Mouse (Mus musculus) urinary bladder, postnatal 10 days (tissue): Measurements from ENCODE around the gene Ncf4.

ENCODE experiments used
- DNase-seq: peaks from one replicate; pipeline ENCODE4 v3.0.0; 2022; ENCODE audit warnings: low spot score

Gene Ncf4

GRCm38 (mm10) chr15:78244695-78245492, at the start of gene Ncf4:
TSS of gene Ncf4 (plus strand) at chr15:78244801.
- DNase-seq = no peak

DNA sequence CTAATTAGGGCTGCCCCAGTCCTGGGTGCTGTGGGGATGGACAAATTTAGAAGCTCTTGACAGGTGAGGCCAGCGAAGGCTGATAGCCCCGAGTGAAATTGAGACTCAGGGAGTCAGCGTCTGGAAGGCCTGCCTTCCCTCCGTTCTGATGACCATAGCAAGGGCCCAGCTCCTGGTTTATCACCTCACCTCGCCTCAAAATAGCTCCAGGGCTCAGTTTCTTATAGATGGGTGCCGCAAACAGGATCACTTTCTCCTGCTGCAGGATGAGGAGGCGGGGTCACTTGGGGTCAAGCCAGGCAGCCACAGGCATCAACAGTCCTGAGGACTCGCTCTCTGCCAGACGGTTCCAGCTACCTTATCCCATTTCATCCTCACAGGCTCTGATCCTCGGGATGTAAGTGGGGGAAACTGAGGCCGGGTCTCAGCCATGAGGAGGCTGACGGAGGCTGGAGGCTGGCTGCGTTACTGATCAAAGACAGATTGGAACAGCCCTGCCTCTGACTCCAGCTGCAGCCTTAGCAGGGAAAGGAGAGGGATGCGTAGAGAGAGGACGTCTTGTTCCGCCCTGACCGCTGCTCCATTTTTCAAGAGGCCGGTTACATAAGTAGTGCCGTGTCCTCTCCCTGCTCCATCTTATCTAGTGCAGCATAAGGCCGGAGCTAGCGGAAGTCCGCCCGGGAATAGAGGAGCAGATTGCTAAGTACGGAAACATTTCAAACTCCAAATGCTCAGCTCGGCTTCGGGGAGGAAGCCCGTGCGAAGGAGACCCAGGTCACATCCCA, 49.3 kb upstream of the Ncf4 start:
- DNase-seq = no peak

DNA sequence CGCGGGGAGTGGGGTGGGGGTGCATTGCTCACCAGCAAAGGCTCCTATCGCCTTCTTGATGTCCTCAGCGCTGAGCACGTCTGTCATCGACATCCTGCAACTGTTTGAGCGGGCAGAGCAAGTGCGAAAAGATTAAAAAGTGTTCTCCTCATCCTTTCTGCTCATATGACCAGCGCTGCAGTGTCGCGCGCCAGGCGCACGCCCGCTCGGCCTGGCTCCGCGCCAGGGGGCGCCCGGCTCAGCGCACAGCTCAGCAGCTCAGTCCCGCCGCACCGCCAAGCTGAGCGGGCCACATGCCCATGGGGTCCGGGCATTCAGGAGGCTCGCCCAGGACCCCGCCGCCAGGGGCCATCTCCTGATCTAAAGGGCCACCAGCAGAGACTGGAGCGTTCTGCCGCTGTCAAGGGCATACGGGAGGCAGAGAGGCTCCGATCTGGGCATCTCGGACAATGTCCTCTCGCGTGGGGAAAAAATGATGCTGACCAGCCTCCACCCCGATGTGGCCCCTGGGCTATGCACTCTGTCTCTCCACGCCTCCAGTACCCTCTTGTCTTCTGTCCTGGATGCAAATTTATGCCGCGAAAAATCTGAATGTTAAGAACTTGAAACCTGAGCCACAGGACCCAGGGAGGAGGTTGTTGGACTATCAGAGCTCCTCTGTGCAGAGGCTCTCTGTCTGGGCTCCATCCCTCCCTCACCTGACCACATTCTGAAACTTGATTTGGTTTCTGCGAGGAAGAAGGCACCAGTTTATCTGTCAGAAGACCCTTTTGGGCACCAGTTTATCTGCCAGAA, 40.4 kb upstream of the Ncf4 start:
- no peak for DNase-seq

- DNase-seq = no peak
Measured at GRCm38 (mm10) chr15:78205192-78205591, 39.4 kb upstream of the Ncf4 start.

GRCm38 (mm10) chr15:78206312-78206711, 38.3 kb upstream of the Ncf4 start, which contains the start of gene Pvalb:
TSS of gene Pvalb (minus strand) at chr15:78206400.
- no peak for DNase-seq

GRCm38 (mm10) chr15:78210203-78210602, 34.4 kb upstream of the Ncf4 start:
- no peak for DNase-seq

GRCm38 (mm10) chr15:78211367-78211766, 33.2 kb upstream of the Ncf4 start:
- DNase-seq = no peak

GRCm38 (mm10) chr15:78215269-78215668, 29.3 kb upstream of the Ncf4 start:
- DNase-seq = no peak

GRCm38 (mm10) chr15:78227816-78228215, 16.8 kb upstream of the Ncf4 start:
- DNase-seq = no peak

DNA sequence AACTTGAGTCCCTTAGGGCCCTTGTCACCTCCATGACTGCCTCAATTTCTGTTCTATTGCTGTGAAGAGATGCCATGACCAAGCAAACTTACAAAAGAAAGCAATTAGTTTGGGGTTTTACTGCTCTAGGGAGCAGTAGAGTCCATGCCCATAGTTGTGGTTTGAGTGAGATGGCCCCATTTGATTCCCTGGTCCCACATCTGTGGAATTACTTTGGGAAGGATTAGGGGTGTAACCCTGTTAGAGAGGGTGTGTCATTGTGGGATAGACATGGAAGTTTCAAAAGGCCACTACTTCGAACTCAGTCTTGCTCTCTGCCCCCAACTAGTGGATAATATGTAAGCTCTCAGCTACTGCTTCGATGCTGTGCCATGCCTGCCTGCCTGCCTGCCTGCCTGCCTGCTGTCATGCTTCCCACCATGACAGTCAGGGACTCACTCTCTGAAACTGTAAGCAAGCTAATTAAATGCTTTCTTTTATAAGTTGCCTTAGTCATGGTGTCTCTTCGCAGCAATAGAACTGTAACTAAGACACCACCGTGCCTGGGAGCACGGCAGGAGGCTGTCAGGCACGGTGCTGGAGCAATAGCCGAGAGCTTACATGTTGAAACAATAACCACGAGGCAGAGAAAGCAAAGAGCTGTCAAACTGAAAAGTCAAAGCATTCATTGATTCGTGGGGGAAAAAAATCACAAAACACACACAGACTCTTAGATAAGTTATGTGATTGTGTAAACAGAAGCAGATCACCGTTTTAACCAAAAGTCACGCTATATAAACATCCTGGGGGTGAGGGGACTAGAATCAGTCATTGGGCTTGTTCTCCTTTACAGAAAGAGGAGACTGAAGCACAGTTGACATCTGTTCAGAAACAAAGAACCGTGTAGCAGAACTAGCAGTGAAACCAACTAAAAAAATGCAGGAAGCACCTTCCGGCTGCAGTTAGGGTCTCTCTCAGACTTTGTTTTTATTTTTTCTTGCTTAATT, 13.0 kb upstream of the Ncf4 start:
- no peak for DNase-seq

- no peak for DNase-seq
Measured at GRCm38 (mm10) chr15:78234823-78235509, 9.6 kb upstream of the Ncf4 start.

- DNase-seq = no peak
Measured at GRCm38 (mm10) chr15:78239453-78239852, 5.1 kb upstream of the Ncf4 start.

DNA sequence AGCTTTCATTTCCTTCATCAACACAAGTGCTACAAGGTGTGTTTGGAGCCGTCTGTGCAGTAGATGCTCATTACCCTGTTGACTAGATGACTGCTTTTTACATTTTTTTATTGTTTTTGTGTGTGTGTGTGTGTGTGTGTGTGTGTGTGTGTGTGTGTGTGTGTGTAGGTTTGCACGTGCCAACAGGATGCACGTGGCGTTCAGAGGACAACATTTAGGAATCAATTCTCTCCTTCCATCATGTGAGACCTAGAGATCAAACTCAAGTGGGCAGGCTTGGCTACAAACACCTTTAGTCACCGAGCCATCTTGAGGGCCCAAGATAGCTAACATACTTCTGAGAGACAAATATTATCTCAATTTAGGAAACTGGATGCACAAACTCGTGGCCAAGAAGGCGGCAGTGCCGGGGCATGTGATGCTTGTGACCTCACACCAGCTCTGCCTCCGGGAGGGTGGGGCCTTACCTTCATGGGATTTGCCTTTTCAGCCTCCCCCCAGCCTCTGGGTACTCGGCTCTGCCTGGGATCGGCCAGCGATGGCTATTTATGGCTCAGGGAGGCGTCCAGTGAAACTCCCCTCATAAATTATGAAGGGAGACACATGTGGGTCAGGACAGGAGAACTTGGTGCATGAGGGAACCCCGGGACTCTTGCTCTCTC, 4.5 kb upstream of the Ncf4 start:
- DNase-seq = no peak

GRCm38 (mm10) chr15:78241335-78241734, 3.3 kb upstream of the Ncf4 start:
- DNase-seq = no peak

DNA sequence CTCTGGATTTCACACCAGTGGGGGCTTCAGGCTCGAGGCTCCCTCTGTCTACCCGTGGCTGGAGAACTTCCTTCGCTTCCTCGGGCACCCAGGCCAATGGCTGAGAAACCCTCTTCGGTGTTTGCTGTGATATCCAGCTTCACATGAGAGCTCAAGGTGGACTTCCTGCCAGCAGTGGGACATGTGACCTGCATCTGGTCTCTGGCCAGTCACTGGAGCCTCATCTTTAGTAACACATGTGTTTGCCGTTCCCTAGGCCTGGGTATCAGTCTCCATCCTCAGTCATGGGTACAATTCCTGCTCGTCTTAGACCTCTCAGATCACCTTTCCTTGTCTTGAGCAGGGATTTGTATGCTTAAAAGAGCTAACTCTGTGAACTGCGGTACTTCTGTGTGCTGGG, 1.5 kb upstream of the Ncf4 start:
- DNase-seq = no peak

DNA sequence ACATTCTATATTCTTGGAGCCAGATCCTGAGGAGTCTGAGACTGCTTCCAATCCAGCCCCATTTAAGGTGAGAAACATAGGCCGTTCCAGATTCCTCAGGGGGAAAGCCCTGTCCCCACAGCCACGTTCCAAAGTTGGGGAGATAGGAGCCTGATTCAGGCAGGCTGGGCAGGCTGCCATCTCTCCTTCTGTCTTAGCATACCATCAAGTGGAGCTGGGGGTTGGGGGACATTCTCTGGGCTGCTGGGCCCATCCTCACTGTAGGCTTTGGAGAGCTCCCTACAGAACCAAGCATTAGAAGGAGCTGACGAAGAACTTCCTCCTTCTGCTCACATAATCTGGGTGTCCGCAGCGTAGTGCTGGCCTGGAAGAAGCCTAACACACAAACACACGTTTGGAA, 827 bp upstream of the Ncf4 start:
- DNase-seq = no peak

GRCm38 (mm10) chr15:78246143-78247116, 1.8 kb downstream of the Ncf4 start:
- DNase-seq = no peak

- DNase-seq = no peak
Measured at GRCm38 (mm10) chr15:78247659-78248058, 3.1 kb downstream of the Ncf4 start.

- no peak for DNase-seq
Measured at GRCm38 (mm10) chr15:78248410-78248809, 3.8 kb downstream of the Ncf4 start.
